Mouse (Mus musculus): ENCODE data around the gene Mboat1.

The Mboat1 gene

GRCm38 (mm10) chr13:30136243-30136922, at the start of gene Mboat1:
Gene Mboat1, plus strand, starts transcription at chr13:30136489.
- peak; percentile 21 to 25 for DNase-seq (ENCODE audit: low spot score in 2 of 2)

GRCm38 (mm10) chr13:30093086-30093485, 43.2 kb upstream of the Mboat1 start:
- no peak for DNase-seq (ENCODE audit: low spot score in 2 of 2)

GRCm38 (mm10) chr13:30095851-30096250, 40.4 kb upstream of the Mboat1 start:
- DNase-seq (ENCODE audit: low spot score in 2 of 2): no peak

GRCm38 (mm10) chr13:30096536-30096935, 39.8 kb upstream of the Mboat1 start:
- no peak for DNase-seq (ENCODE audit: low spot score in 2 of 2)

GRCm38 (mm10) chr13:30109001-30109600, 27.2 kb upstream of the Mboat1 start:
- DNase-seq (ENCODE audit: low spot score in 2 of 2): no peak

- no peak for DNase-seq (ENCODE audit: low spot score in 2 of 2)
These were observed 20.5 kb upstream of the Mboat1 start for GRCm38 (mm10) chr13:30115792-30116191.

GRCm38 (mm10) chr13:30136923-30137629, 787 bp downstream of the Mboat1 start:
- DNase-seq (ENCODE audit: low spot score in 2 of 2): no peak

GRCm38 (mm10) chr13:30137951-30138350, 1.7 kb downstream of the Mboat1 start:
- DNase-seq (ENCODE audit: low spot score in 2 of 2): no peak

- no peak for DNase-seq (ENCODE audit: low spot score in 2 of 2)
These were observed 3.9 kb downstream of the Mboat1 start for GRCm38 (mm10) chr13:30140149-30140548.

- DNase-seq (ENCODE audit: low spot score in 2 of 2): no peak
These were observed 4.4 kb downstream of the Mboat1 start for GRCm38 (mm10) chr13:30140646-30141045.

- no peak for DNase-seq (ENCODE audit: low spot score in 2 of 2)
These were observed 5.7 kb downstream of the Mboat1 start for GRCm38 (mm10) chr13:30141996-30142395.

- DNase-seq (ENCODE audit: low spot score in 2 of 2): no peak
These were observed 10.2 kb downstream of the Mboat1 start for GRCm38 (mm10) chr13:30146468-30146867.

- DNase-seq (ENCODE audit: low spot score in 2 of 2): no peak
These were observed 18.0 kb downstream of the Mboat1 start for GRCm38 (mm10) chr13:30154264-30154663.

GRCm38 (mm10) chr13:30159626-30160025, 23.3 kb downstream of the Mboat1 start:
- DNase-seq (ENCODE audit: low spot score in 2 of 2): no peak

GRCm38 (mm10) chr13:30163521-30163920, 27.2 kb downstream of the Mboat1 start:
- no peak for DNase-seq (ENCODE audit: low spot score in 2 of 2)

- no peak for DNase-seq (ENCODE audit: low spot score in 2 of 2)
These were observed 30.1 kb downstream of the Mboat1 start for GRCm38 (mm10) chr13:30166138-30167090.

GRCm38 (mm10) chr13:30167499-30167898, 31.2 kb downstream of the Mboat1 start:
- no peak for DNase-seq (ENCODE audit: low spot score in 2 of 2)

- no peak for DNase-seq (ENCODE audit: low spot score in 2 of 2)
These were observed 32.5 kb downstream of the Mboat1 start for GRCm38 (mm10) chr13:30168803-30169202.

- no peak for DNase-seq (ENCODE audit: low spot score in 2 of 2)
These were observed 33.8 kb downstream of the Mboat1 start for GRCm38 (mm10) chr13:30170061-30170460.

GRCm38 (mm10) chr13:30174586-30174985, 38.3 kb downstream of the Mboat1 start:
- DNase-seq (ENCODE audit: low spot score in 2 of 2): no peak

- DNase-seq (ENCODE audit: low spot score in 2 of 2): no peak
These were observed 41.1 kb downstream of the Mboat1 start for GRCm38 (mm10) chr13:30177356-30177755.

- no peak for DNase-seq (ENCODE audit: low spot score in 2 of 2)
These were observed 49.3 kb downstream of the Mboat1 start for GRCm38 (mm10) chr13:30185549-30185948.
